Mouse (Mus musculus) brain, adult 2 months (tissue): ENCODE data around the gene Slc25a18.
"Not testable (repeated sequence)": the region's sequence is repeated elsewhere in the genome, so short reads cannot be mapped to it uniquely, and the experiment has no call there.

Source experiments
- DNase-seq: peaks from one replicate; pipeline ENCODE4 v3.0.0; 2011; ENCODE audit warnings: low read depth, low spot score

Gene Slc25a18

DNA sequence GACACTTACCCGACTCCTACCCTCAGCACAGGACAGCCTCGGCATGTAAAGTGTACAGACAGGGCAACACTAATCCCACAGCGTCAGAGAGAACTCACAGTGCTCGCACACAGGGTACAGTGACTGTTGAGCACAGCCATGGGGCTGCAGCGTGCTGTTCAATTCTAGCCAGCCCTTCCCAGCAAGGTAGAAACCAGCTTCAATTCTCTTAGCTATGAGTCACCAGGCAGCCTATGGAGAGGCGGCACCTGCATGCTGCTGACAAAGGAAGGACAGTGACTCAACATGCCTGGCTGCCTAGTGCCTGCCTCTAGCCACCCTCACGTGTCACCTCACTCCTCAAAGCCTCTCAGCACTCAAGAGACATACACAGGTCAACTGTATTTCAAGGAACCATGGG, 24.6 kb downstream of the Slc25a18 start:
- DNase-seq: peak; percentile 89

- no peak for DNase-seq
Observed at GRCm38 (mm10) chr6:120798905-120799304, 25.5 kb downstream of the Slc25a18 start.

GRCm38 (mm10) chr6:120799581-120800041, 26.2 kb downstream of the Slc25a18 start:
- peak; percentile 70 for DNase-seq

GRCm38 (mm10) chr6:120806999-120807737, 33.8 kb downstream of the Slc25a18 start:
- no peak for DNase-seq

- no peak for DNase-seq
Observed at GRCm38 (mm10) chr6:120807738-120808081, 34.3 kb downstream of the Slc25a18 start.

- not testable (repeated sequence) for DNase-seq
Observed at GRCm38 (mm10) chr6:120811999-120812398, 38.6 kb downstream of the Slc25a18 start.

DNA sequence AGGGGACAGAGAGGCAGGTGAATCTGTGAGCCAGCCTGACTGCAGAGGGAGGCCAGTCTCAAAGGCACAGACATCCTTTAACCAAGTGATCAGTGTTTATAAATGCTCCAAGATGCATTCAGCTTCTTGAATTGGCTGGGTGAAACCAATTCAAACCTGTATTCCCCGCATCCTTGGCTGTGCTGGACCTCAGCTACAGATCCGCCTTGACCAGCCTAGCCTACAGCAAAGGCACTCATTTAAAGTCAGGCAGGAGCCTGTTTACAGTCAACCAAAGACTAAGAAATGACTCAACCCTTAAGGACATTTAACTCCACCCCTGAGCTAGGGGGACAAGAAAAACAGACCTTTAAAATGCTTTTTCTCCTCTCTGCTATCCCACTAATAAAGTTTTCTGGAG, 45.9 kb downstream of the Slc25a18 start:
- DNase-seq: no peak

DNA sequence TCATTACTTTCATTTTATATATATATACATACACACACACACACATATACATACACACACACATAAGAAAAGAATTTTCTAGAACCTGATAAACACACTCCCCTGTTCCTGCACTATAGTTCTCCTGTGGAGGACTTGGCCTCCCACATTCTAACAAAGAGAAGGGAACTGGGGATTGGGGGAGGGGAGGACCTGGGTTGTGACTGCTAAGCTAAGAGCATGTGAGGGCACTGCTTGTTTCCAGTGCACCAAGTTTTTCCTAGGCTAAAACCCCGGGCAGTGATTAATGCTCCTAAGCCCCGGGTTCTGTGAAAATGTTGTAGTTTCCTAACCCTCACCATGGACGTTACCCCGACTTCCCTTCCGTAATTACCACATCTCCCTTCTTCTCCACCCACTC, 46.8 kb downstream of the Slc25a18 start:
- no peak for DNase-seq

- no peak for DNase-seq
Observed at GRCm38 (mm10) chr6:120820941-120821340, 47.6 kb downstream of the Slc25a18 start.

GRCm38 (mm10) chr6:120821715-120822114, 48.3 kb downstream of the Slc25a18 start:
- no peak for DNase-seq

- peak; percentile 98 for DNase-seq
Observed at GRCm38 (mm10) chr6:120822307-120822928, 49.0 kb downstream of the Slc25a18 start, which contains the start of gene Atp6v1e1. Atp6v1e1 (minus strand) TSS chr6:120822793.

DNA sequence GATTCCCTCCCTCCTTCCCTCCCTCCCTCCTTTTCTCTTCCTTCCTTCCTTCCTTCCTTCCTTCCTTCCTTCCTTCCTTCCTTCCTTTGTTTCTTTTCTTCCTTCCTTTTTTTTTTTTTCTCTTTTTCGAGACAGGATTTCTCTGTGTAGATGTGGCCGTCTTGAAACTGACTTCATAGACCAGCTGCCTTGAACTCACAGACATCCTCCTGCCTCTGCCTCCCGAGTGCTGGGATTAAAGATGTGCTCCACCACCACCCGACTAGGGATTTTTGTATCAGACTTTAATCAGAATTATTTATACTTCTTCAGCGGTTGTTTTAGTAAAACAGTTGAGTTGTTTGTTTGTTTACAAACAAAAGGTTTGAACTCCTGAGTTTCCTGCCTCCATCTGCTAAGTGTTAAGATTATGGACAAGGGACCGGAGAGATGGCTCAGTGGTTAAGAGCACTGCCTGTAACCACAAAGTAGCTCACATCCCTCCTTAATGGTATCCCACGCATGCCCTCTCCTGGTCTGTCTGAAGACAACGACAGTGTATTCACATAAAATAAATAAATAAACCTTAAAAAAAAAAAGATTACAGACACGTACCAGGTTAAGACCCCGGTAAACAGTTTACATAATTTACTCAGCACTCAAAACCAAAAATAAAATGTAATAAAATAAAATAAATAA, 49.7 kb downstream of the Slc25a18 start:
- DNase-seq: peak; percentile 71

DNA sequence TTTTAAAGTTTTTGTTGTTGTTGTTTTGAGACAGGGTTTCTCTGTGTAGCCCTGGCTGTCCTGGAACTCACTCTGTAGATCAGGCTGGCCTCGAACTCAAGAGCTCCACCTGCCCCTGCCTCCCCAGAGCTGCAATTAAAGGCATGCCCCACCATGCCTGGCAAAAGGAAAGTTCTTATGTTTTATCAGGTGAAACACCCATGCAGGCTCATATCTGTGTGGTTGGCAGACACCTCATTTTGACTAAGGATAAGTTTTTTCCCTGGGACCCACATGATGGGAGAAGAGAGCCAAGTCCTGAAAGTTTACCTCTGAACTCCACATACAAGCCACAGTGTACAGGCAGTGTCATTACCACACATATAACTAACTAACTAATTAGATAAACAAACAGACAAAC, 56.7 kb downstream of the Slc25a18 start:
- no peak for DNase-seq

GRCm38 (mm10) chr6:120830866-120831608, 57.7 kb downstream of the Slc25a18 start:
- DNase-seq: no peak

GRCm38 (mm10) chr6:120832097-120832496, 58.7 kb downstream of the Slc25a18 start:
- DNase-seq: no peak

GRCm38 (mm10) chr6:120834766-120835321, 61.5 kb downstream of the Slc25a18 start:
- DNase-seq: no peak

GRCm38 (mm10) chr6:120835474-120836374, 62.3 kb downstream of the Slc25a18 start, which contains the start of gene Bcl2l13:
Bcl2l13 (plus strand) TSS chr6:120836212.
- DNase-seq: peak; percentile 91

DNA sequence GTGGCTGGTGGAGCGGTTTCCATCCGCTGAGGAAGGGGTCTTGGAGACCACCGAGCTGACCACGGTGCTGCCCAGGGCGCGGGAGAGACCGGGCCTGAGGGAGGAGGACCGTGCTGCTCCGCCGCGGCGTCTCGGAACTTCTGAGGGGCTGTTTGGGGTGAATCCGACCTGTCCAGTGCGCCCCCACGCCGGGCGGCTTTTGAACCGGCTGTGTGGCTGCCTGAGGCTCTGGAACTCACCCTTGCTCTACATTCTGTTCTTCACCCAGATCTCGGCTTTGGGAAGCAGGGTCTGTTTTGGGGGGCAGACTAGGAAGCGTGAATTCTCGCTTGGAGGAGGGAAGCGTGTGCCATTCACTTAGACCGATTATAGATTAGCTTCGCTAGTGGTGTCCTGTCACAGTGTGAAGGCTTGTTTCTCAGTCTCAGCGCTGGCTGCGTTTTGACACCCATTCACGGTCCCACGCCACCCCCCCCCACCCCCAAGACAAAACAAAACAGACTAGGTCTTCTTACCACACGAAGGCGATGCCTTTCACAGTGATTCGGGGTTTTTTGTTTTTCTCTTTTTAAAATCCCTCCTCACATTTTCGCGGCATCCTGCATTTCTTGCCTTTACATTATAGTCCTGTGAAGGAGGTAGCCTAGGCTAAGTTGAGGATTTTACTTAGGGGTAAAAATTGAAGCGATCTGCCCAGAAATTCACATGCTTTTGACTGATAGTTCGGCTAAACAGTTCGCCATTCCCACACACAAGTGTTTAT, 63.2 kb downstream of the Slc25a18 start:
- peak; percentile 24 for DNase-seq

GRCm38 (mm10) chr6:120837152-120837530, 63.8 kb downstream of the Slc25a18 start:
- DNase-seq: no peak

DNA sequence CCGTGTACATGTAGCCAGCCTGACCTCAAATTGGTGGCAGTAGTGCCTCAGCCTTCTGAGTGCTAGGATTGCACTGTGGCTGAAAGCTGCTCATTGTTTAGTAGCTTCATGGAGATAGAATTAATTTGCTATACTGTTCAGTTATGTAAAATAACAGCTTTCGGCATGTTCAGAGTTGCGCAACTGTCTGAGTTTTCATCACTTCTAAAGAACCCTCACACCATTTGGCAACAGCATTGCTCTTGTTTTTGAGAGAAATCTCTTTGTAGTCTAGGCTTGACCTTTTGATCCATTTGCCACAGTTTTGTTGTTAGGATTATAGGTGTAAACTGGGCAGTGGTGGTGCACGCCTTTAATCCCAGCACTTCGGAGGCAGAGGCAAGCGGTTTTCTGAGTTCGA, 66.9 kb downstream of the Slc25a18 start:
- no peak for DNase-seq
